15 mouse cellular contexts compared by ENCODE assay signal in the genomic region with DNA sequence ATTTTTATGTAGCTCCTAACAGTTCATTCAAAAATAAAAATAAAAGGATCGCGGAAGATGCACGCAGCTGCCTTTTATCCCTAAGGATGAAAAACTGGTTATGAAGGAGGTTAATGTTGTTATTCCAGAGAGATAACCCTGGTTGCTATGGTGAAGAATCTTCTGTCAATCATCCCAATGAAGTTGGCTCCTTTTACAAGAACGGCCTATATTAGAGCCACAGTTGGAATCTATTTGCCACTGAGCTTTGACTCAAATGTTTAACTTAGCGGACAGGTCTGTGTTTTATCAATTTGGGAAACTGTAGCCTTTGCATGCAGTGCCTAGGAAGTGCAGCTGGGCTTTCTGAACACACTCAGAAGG.
DNase-seq lines count a peak whose midpoint lies in the region; ATAC-seq lines count a peak whose summit lies in the region.
"Had no signal": no experiment of that assay in that cellular context is flagged by ENCODE, and none has a peak within 500 bp of the region (broad histone marks: within the 10 kb centered on the region; RNA-seq: fewer than 3 reads in every experiment).

No protein-coding gene starts in this region.

- H3K36me3 ChIP-seq in midbrain, embryonic 11.5 days (ENCODE audit: control insufficient read depth, insufficient read depth, low read length) = no peaks in the 10 kb centered on the region
- H3K36me3 ChIP-seq in midbrain, embryonic 10.5 days = no peaks in the 10 kb centered on the region
- no peaks in the 10 kb centered on the region for H3K36me3 ChIP-seq in forebrain, embryonic 15.5 days
- no peaks in the 10 kb centered on the region for H3K36me3 ChIP-seq in hindbrain, embryonic 15.5 days
- H3K36me3 ChIP-seq in neural tube, embryonic 15.5 days = no peaks in the 10 kb centered on the region
- H3K36me3 ChIP-seq in kidney, embryonic 16.5 days (ENCODE audit: insufficient read depth, low read length) = no peaks in the 10 kb centered on the region
- H3K36me3 ChIP-seq: intestine, embryonic 15.5 days had no signal

- no peaks in the 10 kb centered on the region for H3K9me3 ChIP-seq in midbrain, embryonic 11.5 days (ENCODE audit: control insufficient read depth, low read length)
- H3K9me3 ChIP-seq in midbrain, embryonic 10.5 days (replicated peaks) = no peaks in the 10 kb centered on the region
- H3K9me3 ChIP-seq in forebrain, embryonic 15.5 days = no peaks in the 10 kb centered on the region
- no peaks in the 10 kb centered on the region for H3K9me3 ChIP-seq in hindbrain, embryonic 15.5 days
- H3K9me3 ChIP-seq in neural tube, embryonic 15.5 days (replicated peaks) = no peaks in the 10 kb centered on the region
- no peaks in the 10 kb centered on the region for H3K9me3 ChIP-seq in kidney, embryonic 16.5 days (ENCODE audit: low read length)
- H3K9me3 ChIP-seq: intestine, embryonic 15.5 days had no signal

- H3K27me3 ChIP-seq in midbrain, embryonic 11.5 days (ENCODE audit: control insufficient read depth, insufficient read depth, low read length) = no peaks in the 10 kb centered on the region
- H3K27me3 ChIP-seq in midbrain, embryonic 10.5 days (ENCODE audit: low read depth, poor library complexity, severe bottlenecking) = no peaks in the 10 kb centered on the region
- no peaks in the 10 kb centered on the region for H3K27me3 ChIP-seq in forebrain, embryonic 15.5 days
- H3K27me3 ChIP-seq in hindbrain, embryonic 15.5 days = no peaks in the 10 kb centered on the region
- no peaks in the 10 kb centered on the region for H3K27me3 ChIP-seq in neural tube, embryonic 15.5 days (replicated peaks)
- H3K27me3 ChIP-seq in kidney, embryonic 16.5 days (ENCODE audit: insufficient read depth, low read length) = no peaks in the 10 kb centered on the region
- H3K27me3 ChIP-seq: CH12.LX; intestine, embryonic 15.5 days had no signal

- no peak overlapping the region for H3K27ac ChIP-seq in midbrain, embryonic 11.5 days (ENCODE audit: low read depth, low read length)
- no peak overlapping the region for H3K27ac ChIP-seq in midbrain, embryonic 10.5 days (replicated peaks)
- H3K27ac ChIP-seq in forebrain, embryonic 15.5 days (replicated peaks) = peak overlapping the region; percentile 62
- peak overlapping the region; percentile 53 for H3K27ac ChIP-seq in hindbrain, embryonic 15.5 days (replicated peaks)
- peak overlapping the region; percentile 20; the same call in 1 of the 2 replicates for H3K27ac ChIP-seq in neural tube, embryonic 15.5 days (replicated peaks)
- H3K27ac ChIP-seq in kidney, embryonic 16.5 days (ENCODE audit: low read length) = no peak overlapping the region
- H3K27ac ChIP-seq: intestine, embryonic 15.5 days; macrophage had no signal

- H3K4me1 ChIP-seq in midbrain, embryonic 11.5 days (ENCODE audit: control insufficient read depth, insufficient read depth, low read length) = peaks cover 13% of the 10 kb centered on the region
- peaks cover 39% of the 10 kb centered on the region for H3K4me1 ChIP-seq in midbrain, embryonic 10.5 days
- H3K4me1 ChIP-seq in forebrain, embryonic 15.5 days = peaks cover 21% of the 10 kb centered on the region
- H3K4me1 ChIP-seq in hindbrain, embryonic 15.5 days (replicated peaks) = peaks cover 32% of the 10 kb centered on the region
- H3K4me1 ChIP-seq in neural tube, embryonic 15.5 days = peaks cover 27% of the 10 kb centered on the region
- no peaks in the 10 kb centered on the region for H3K4me1 ChIP-seq in kidney, embryonic 16.5 days (ENCODE audit: insufficient read depth, low read length)

- no peak for DNase-seq in midbrain, embryonic 11.5 days (ENCODE audit: low spot score, missing footprints)
- DNase-seq in midbrain, embryonic 10.5 days (ENCODE audit: low spot score) = no peak
- no peak for DNase-seq in cerebellum, postnatal 25 days
- DNase-seq: cerebellum, adult 8-10 months; kidney, postnatal 14 days; lung, adult 2 months; thymus, postnatal 14 days had no signal

- H3K4me2 ChIP-seq in midbrain, embryonic 11.5 days = no peak overlapping the region
- H3K4me2 ChIP-seq in forebrain, embryonic 15.5 days (replicated peaks) = no peak overlapping the region
- H3K4me2 ChIP-seq in hindbrain, embryonic 15.5 days = 0 out of 2 replicates have a peak overlapping the region, but pooled peaks have one; percentile 5
- no peak overlapping the region for H3K4me2 ChIP-seq in neural tube, embryonic 15.5 days
- H3K4me2 ChIP-seq in kidney, embryonic 16.5 days (replicated peaks; ENCODE audit: low read depth, low read length) = no peak overlapping the region
- H3K4me2 ChIP-seq: intestine, embryonic 15.5 days had no signal

- H3K9ac ChIP-seq in midbrain, embryonic 11.5 days (ENCODE audit: low read length) = no peak overlapping the region
- H3K9ac ChIP-seq in forebrain, embryonic 15.5 days (replicated peaks) = no peak overlapping the region
- no peak overlapping the region for H3K9ac ChIP-seq in hindbrain, embryonic 15.5 days
- no peak overlapping the region for H3K9ac ChIP-seq in neural tube, embryonic 15.5 days (replicated peaks)
- no peak overlapping the region for H3K9ac ChIP-seq in kidney, embryonic 16.5 days (replicated peaks; ENCODE audit: low read length)
- H3K9ac ChIP-seq: intestine, embryonic 15.5 days had no signal

- no peak overlapping the region for H3K4me3 ChIP-seq in midbrain, embryonic 11.5 days (ENCODE audit: low read depth, low read length)
- no peak overlapping the region for H3K4me3 ChIP-seq in midbrain, embryonic 10.5 days
- H3K4me3 ChIP-seq in forebrain, embryonic 15.5 days = no peak overlapping the region
- H3K4me3 ChIP-seq in hindbrain, embryonic 15.5 days = no peak overlapping the region
- H3K4me3 ChIP-seq in neural tube, embryonic 15.5 days (replicated peaks) = no peak overlapping the region
- H3K4me3 ChIP-seq in kidney, embryonic 16.5 days (ENCODE audit: low read length) = no peak overlapping the region
- H3K4me3 ChIP-seq: intestine, embryonic 15.5 days; myocyte had no signal

- ATAC-seq in midbrain, embryonic 11.5 days (ENCODE audit: low FRiP score) = peak; percentile 62; the same call in 1 of the 2 replicates
- ATAC-seq in forebrain, embryonic 15.5 days (replicated peaks) = peak; percentile 16; the same call in 1 of the 2 replicates
- no peak for ATAC-seq in hindbrain, embryonic 15.5 days (ENCODE audit: low FRiP score, low read depth)
- no peak for ATAC-seq in neural tube, embryonic 15.5 days (ENCODE audit: low FRiP score)
- ATAC-seq in kidney, embryonic 16.5 days (ENCODE audit: low FRiP score, low TSS enrichment) = no peak
- ATAC-seq: intestine, embryonic 15.5 days had no signal

- 43% methylated on average over 5 of the region's 5 CpGs for WGBS in midbrain, embryonic 11.5 days
- whole genome bisulfite sequencing in midbrain, embryonic 10.5 days = 66% methylated on average over 5 of the region's 5 CpGs
- WGBS in forebrain, embryonic 15.5 days = 34% methylated on average over 5 of the region's 5 CpGs
- WGBS in hindbrain, embryonic 15.5 days = 21% methylated on average over 5 of the region's 5 CpGs
- 32% methylated on average over 5 of the region's 5 CpGs for WGBS in neural tube, embryonic 15.5 days
- 66% methylated on average over 5 of the region's 5 CpGs for WGBS in kidney, embryonic 16.5 days

Comparison
In these comparisons a context has a peak if more than half of its experiments do, and no peak if none do; other contexts are left out.
1. ATAC-seq: peak in midbrain, embryonic 11.5 days (single experiment) and forebrain, embryonic 15.5 days (single experiment); none in hindbrain, embryonic 15.5 days (single experiment), neural tube, embryonic 15.5 days (single experiment) and kidney, embryonic 16.5 days (single experiment).
2. H3K27ac ChIP-seq: peak in forebrain, embryonic 15.5 days (single experiment), hindbrain, embryonic 15.5 days (single experiment) and neural tube, embryonic 15.5 days (single experiment); none in midbrain, embryonic 11.5 days (single experiment), midbrain, embryonic 10.5 days (single experiment) and kidney, embryonic 16.5 days (single experiment).